Mouse (Mus musculus) monocyte, adult 5-6 weeks (primary cell): ENCODE data around the gene Msi1. TPM values are rescaled to one million over a fixed set of nuclear protein-coding genes. Genes with fewer than 3 reads are reported as not detected.

Experiments
- ATAC-seq: fragments of 153-309, 156-312 bp; replicated peaks from 2 replicates; pipeline ENCODE4 v1.8.0; 2017; ENCODE audit warnings: mild to moderate bottlenecking; ENCODE audit not compliant: low TSS enrichment, insufficient number of reproducible peaks, severe bottlenecking, poor library complexity, low FRiP score
- total RNA-seq: library from RNA; stranded (forward); fragments of 200-1000, 200-491, 200-594 nt; gene quantifications from 3 replicates; pipeline ENCODE4 v1.2.3, GENCODE M21; 2017

The Msi1 gene
- total RNA-seq, result not detected in 3 replicates

DNA sequence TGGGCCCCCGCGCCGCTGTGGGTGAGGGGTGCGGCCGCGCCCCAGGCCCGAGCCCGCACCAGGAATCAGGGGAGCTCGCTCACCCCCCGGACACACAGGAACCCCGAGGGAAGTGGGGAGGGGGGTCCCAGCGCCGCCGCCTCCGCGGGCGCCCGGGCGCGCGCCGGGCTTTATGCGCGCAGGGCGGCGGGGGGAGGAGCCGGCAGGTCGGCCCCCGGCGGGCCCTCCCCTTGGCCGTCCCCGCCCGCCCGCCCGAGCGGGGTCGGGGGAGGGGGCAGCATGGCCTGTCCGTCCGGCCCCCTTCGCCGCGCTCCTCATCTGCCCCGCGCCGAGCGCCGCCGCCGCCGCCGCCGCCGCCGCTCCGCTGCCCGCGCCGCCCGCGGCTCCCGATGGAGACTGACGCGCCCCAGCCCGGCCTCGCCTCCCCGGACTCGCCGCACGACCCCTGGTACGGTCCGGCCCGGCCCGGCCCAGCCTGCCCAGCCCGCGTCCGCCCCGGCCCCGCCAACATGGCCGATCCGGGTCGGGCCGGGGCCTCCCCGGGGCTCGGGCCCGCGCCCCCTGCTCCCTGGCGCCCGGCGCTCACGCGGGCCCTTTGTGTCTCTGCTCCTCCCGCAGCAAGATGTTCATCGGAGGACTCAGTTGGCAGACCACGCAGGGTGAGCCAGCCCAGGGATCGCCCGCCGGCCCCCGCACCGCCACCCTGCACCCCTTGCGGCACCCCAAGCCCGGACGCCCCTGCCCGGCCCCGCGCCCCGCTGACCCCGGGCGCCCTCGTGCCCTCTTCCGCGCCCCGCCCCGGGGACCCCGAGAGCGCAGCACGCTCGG, at the start of gene Msi1:
Gene Msi1 (plus strand): TSS at position 241 of the 828 bp plus-strand sequence.
- ATAC-seq, result no peak

DNA sequence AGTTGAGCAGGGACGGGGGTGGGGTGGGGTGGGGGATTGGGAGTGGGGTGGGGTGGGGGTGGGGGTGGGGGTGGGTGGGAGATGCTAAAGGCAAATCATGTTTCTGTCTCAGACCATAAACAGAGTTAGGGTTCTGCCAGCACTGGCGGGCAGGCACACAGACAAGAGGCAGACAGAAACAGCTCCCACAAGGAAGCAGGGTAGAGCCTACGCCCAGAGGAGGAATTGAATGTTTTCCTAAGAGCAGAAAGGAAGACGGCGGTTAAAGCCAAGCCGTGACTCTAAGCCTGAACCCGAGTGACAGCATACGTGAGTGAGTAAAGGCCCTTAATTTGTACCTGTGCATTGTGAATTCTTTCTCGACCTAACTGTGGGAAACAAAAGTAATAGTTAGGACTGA, 37.5 kb upstream of the Msi1 start:
- no peak for ATAC-seq

DNA sequence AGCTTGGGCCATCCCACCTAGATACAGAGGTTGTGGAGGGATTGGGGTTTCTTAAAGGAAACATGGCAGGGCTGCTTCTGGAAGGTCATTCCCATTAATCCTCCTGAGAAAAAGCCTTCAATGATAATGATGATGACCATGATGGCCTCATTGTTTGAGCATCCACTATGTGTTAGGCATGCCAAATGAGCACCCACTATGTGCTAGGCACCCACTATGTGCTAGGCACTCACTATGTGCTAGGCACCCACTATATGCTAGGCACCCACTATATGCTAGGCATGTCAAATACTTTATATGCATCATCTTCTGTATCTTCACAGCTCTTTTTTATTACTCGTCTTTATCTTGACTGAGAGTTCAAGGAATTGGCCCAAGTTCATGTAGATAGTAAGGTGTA, 36.4 kb upstream of the Msi1 start:
- ATAC-seq, result no peak

DNA sequence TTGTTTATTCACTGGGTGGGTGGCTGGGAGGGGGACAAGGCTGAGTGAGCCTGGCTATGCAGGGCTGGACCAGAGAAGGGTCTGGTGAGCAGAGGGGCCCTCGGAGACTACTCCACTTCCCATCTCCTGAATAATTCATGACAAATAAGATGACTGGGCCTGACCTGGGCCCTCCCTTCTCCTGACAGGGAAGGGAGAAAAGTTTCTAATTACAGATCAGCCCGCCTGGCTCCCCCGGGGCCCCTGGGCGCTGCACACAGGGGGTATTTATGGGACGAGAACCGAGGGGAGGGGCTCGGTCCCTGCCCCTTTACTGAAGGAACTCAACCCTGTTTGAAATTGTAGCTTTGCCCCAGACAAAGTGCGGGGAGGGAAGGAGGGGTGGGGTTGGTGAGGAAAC, 35.2 kb upstream of the Msi1 start:
- ATAC-seq, result no peak

DNA sequence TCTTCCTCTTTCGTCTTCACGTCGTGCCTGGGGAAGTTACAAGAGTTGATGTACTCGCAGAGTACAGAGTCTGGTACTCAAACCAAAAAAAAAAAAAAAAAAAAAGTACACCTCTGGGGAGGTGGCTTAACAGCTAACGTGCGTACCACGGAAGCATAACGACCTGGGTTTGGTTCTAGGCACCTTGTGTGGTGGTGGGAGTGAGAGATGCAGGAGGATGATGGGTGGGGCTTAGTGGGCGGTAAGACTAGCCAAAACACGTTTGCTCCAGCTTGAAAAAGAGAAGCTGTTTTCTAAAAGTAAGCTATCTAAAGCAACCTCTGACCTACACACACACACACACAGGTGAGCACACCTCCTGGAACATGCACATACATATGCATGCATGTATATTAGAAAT, 34.6 kb upstream of the Msi1 start:
- ATAC-seq, result no peak

DNA sequence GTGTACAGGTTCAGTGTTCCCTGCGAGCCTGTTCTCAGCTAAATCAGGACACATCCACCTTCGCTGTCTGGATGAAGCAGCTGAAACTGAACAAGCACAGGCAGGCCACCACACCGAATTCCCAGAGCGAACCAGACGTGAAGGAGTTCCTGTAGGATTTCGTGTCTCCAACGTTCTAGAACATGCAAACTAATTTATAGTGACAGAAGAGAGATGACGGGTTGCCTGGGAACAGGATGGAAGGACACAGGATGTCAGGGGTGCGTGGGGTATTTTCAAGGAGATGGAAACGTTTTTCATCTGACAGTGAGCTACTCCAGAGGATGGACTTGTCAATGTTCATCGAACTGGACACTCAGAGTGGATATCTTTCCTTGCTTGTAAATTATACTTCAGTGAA, 32.7 kb upstream of the Msi1 start:
- no peak for ATAC-seq

DNA sequence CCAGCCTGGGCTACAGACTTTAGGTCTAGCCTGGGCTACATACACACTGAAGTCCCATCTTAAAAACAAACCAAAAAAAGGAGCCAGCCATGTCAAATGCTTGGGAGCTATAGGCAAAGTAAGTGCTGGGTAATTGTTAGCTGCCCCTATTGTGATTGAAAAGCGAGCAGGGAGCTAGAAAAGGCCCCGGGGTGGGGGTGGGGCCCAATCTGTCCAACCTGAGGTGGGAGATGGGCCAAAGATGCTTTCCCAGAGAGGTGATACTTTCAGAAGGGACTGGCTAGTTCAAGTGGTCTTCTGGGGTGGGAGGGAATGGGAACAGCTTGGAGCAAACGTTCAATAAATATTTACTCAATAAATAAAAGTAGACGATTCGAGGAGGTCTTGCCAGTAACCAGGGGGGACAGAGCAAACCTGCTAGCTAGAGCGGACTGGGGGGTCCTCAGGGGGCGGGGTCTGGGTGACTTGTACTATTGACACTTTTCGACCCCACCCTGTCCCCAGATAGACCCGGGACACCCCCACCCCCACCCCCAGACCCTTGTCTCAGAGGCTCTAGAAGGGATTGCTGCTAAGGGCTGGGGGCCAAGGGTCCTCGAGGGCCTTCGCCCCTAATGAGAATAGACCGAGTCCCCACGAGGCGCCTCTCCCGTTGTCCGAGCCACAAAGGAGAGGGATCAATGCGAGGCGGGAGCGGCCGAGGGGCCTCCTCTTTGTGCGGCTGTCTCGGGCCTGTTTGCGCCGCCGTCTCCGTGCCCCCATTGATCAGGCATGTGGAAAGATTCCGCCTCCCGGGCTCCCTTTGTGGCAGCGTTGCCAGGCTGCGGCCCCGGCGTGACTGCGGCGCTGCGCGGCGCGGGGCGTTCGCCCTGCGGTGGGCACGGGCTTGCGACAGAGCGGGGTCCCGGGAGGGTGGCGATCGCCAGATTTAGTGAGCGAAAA, 31.3 kb upstream of the Msi1 start:
- ATAC-seq, result no peak

DNA sequence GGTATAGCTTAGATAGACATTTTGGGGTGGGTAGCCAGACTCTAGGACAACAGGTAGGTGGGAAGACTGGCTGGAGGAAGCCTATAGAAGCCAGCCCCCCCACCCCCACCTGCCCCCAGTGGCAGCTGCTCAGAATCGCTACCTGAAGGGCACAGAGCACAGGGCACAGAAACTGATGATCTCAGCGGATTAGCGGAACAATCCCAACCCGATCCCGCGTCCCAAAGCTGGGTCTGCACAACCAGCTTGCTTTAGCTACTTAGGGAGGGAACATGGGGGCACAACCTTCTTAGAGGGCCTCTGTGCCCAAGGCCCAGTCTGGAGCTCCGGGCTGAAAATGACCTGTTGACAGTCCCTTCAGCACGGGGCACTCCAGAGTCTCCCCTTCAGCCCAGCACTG, 27.3 kb upstream of the Msi1 start:
- no peak for ATAC-seq

DNA sequence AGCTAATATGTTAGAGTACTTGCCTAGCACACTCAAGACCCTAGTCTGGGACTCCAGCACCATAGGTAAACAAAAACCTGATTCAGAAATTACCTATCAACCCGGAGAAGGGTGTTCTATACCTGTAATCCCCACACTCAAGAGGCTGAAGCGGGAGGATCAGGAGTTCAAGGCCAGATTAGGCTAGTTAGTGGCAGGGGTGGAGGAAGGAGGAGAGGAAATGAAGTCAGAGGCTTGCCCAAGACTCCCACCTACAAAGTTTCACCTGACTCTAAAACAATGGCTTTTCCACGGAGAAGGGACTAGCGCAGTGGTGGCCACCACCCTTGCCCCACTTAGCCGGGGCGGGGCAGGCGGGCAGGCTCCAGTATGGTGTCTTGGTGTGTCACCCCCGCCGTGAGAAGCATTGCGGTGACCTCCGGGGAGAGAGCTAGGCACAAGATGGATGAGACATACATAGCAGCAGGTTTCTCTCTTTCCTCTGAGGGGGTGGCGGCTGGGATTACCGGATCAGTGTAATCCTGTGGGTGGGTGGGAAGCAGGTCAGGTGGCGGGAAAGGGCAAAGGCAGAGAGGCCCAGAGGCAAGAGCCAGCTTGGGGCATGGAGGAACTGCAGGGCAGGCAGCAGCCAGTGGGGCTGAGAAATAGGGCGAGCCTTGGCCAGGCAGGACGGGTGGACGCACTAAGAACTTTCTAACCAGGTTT, 25.8 kb upstream of the Msi1 start:
- no peak for ATAC-seq

DNA sequence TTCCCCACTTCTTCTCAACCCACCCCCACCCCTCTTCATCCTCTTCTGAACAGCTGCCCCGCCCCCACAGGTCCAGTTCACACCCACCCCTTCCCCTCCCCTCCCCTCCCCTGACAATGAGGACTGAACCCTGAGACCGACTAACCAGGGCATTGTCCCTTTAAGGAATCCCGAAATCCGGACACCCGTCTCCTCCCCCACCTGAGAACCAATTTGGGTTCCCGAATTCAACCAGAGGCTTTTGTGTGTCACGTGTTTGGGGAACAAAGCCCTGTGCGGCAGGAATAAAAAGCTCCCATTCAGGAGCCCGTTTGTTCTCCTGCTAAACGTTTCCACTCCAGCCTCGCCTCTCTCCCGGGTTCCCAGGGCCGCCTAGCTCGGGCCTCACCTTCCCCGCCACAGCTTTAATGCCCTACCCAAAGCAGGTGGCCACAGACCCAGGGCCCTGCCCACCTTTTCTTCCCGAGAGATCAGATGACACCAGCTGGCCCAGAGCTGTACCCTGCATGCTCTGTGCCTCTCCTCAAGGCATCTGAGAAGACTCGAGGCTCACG, 25.1 kb upstream of the Msi1 start:
- no peak for ATAC-seq

DNA sequence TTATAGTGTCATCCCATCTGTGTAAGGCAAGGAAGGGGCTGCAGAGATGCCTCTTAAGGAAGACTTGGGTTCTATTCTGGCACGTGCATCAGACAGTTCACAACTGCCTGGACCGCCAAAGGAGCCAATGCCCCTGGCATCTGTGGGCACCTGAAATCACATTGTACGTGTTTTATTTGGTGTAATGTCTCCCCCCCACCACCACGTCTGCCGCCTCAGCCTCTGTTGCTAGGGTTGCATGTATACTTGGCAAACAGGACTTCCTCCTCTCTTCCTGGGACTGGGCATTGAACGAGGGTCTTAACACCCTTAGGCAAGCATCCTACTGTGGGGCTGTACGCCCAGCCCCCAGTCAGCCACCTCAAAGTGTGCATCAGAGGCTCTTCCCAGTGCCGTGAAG, 24.2 kb upstream of the Msi1 start:
- ATAC-seq, result no peak

DNA sequence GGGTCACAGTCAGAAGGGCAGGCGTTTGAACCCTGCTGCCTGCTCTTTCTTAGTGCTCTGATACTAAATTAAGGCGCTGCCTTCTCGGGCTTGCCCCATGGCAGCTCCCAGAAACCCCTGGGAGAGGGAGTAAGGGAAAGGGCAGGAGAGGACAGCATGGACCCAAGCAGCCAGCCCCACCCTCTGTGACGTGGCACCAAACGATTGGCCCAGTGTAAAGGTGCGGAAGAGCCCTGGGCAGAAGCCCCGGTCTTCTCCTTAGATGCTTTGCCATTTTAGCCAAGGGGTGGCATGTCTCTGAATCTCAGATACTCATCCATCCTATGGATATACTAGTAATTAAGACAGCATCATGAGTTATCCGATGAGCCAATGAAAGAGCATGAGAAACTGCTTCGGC, 21.3 kb upstream of the Msi1 start:
- no peak for ATAC-seq

DNA sequence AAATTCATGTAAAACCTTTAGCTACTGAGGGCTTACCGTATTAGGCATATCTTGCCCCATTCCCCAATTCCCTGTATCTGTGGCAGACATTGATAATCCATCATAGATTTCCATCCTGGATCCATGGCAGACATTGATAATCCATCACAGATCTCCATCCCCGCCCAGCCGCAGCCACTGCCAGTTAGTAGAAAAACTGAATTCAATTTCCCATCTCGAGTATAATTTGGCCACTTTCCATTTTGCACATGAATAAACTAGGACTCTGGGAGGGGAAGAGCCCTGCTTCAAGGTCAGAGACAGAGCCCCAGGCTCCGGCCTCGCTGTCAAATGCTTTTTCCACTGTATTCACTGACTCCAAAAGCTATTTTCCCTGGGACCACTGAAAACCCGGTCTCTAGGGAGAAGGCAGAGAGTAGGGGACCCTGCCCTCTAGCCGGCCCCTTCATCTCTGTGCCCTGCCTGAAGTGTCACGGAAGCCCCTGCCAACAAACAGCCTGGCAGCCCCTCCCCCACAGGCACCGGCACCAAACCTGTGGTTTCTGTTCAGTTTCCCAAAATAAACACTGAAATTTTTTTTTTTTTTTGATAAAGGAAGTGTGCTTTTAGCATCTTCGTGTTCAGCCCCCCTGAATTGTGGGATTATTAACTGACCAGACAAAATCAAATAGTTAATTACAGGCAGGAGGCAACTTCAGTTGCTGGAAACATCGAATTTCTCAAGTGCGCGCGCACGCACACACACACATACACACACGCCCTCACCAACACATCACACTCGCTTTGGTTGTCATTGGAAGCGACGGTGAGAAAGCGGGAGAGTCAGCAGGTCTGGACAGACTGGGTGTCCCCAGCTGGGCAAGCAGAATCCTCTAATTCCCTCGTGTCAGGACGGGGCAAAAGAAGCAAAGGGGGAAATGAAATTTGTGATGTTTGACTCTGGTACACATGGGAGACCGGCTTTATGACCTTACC, 14.0 kb upstream of the Msi1 start:
- ATAC-seq, result no peak

DNA sequence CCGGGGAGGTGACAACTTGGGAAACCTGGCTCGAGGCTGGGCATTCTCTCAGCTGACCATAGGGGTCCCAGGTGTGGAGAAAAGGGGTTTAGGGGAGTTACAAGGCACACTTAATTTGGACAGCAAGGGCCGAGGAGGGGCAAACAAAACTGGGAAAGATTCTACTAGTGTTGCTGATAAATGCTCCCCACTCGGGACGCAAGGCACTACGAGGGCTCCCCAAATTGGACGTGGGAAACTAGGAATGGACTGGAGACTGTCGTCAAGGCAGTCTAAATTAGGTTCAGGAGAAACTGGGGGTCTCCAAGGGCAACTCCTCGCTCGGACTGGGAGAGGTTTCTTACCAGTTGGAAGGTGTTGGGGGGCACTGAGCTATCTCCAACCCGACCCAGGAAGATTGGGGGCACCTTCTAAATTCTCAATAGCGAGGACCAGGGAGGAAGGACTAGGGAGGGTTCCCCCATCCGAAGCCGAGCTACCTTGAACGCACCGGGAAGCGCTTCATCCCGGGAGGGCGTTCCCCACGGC, 504 bp upstream of the Msi1 start:
- no peak for ATAC-seq

DNA sequence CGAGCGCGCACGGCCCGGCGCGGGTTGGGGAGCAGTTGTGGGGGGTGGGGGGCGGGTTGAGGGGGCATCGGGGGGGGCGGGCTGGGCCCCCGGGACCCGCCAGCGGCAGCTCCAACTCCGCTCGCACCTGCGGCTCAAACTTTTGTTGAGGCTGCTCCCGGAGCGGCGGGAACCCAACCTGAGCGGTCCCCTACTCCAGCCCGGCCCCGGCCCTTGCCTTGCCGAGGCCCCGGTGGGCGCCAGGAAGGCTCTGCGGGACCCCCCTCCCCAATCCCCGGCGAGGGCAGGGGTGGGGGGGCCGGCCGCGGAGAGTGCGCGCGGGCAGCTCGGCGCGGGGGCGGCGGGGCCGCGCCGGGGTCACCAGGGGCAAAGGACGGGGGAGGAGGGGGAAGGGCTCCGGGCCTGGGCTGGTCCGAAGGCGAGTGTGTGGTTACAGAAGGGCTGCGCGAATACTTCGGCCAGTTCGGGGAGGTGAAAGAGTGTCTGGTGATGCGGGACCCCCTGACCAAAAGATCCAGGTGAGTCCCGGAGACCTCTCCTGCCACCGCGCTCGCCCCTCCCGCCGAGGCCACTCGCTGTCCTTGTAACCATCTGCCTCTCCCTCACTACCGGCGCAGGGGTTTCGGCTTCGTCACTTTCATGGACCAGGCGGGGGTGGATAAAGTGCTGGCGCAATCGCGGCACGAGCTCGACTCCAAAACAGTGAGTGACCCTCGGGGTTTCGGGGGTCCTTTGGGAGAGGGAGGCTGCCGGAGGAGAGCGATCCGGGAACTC, 975 bp downstream of the Msi1 start:
- no peak for ATAC-seq

DNA sequence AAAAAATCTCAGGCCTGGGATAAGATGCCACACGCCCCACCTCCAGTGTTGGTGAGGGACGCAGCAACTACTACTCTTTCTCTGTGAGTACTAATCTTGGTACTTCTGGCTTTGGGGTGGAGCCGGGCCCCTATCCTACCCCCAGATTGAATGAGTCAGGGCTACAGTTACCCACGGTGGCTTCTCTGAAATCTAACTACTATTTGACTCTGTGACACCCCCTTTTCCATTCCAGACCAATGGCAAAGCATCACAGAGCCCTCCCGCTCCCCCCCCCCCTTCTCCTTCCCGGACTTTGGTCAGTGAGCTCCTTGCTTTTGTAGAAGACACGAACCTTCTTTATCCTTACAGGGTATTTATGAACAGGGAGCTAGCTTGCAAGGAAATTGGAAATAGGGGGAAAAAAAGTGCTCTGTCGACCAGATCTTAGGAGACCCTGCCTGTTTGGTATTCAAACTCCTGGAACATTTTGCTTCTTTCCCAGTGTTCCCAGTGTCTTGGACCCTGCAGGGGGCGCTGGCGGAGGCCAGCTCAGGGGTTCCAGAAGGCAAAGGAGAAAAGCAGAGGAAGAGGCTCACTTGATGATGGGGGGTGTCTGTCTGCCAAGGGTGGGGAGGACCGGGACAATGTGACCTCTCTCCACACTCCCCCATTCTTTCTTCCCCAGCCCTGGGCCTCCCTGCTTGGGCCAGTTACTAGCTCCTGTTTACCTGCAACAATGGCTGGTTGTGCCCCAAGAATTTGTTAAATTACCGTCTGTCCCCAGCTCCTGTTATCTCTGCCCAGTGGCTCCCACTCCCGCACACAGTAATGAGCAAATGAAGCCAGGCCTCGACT, 1.9 kb downstream of the Msi1 start:
- ATAC-seq, result no peak
